Comparison of ENCODE assay signal across 8 mouse cellular contexts in genomic region chr3:101572174-101572626, GRCm38 (mm10). TPM values are rescaled to one million over a fixed set of nuclear protein-coding genes. Genes with fewer than 3 reads are reported as not detected.
DNase-seq lines count a peak whose midpoint lies in the region; ATAC-seq and TF ChIP-seq lines count a peak whose summit lies in the region.

No protein-coding gene starts in this region.

- no peaks in the 10 kb centered on the region for H3K9me3 ChIP-seq in lung, embryonic 14.5 days (ENCODE audit: low read depth, low read length)
- peaks cover 10% of the 10 kb centered on the region; the same call in 1 of the 2 replicates for H3K9me3 ChIP-seq in forebrain, embryonic 10.5 days
- H3K9me3 ChIP-seq in hindbrain, postnatal 0 days (ENCODE audit: low read length), result no peaks in the 10 kb centered on the region
- H3K9me3 ChIP-seq in midbrain, embryonic 12.5 days, result peaks cover 6% of the 10 kb centered on the region; the same call in 1 of the 2 replicates

- H3K9ac ChIP-seq in lung, embryonic 14.5 days, result no peak overlapping the region
- H3K9ac ChIP-seq in hindbrain, postnatal 0 days (replicated peaks; ENCODE audit: low read length), result no peak overlapping the region
- H3K9ac ChIP-seq in midbrain, embryonic 12.5 days (replicated peaks), result no peak overlapping the region

- TF ChIP-seq CTCF in lung, embryonic 14.5 days (IDR thresholded peaks at IDR 0.05; ENCODE audit: low read depth), result no peak
- no peak for TF ChIP-seq CTCF in lung, adult 2 months (IDR thresholded peaks at IDR 0.05; ENCODE audit: insufficient read depth, low read length)
- TF ChIP-seq CTCF in hindbrain, postnatal 0 days (IDR thresholded peaks at IDR 0.05; ENCODE audit: low read depth), result peak; percentile 18

- no peak for ATAC-seq in lung, embryonic 14.5 days (ENCODE audit: insufficient read depth)
- ATAC-seq in hindbrain, postnatal 0 days, result peak; percentile 78
- peak; percentile 69; the same call in 1 of the 2 replicates for ATAC-seq in midbrain, embryonic 12.5 days (ENCODE audit: low FRiP score, low read depth)

- H3K4me2 ChIP-seq in lung, embryonic 14.5 days, result no peak overlapping the region
- H3K4me2 ChIP-seq in hindbrain, postnatal 0 days (ENCODE audit: low read depth, low read length), result no peak overlapping the region
- no peak overlapping the region for H3K4me2 ChIP-seq in midbrain, embryonic 12.5 days (replicated peaks)

- WGBS in lung, embryonic 14.5 days, result 49% methylated on average over 7 of the region's 7 CpGs
- WGBS in lung, adult 2 months, result 70% methylated on average over 7 of the region's 7 CpGs
- WGBS in forebrain, embryonic 10.5 days, result 53% methylated on average over 7 of the region's 7 CpGs
- 17% methylated on average over 7 of the region's 7 CpGs for WGBS in hindbrain, postnatal 0 days
- 45% methylated on average over 7 of the region's 7 CpGs for WGBS in midbrain, embryonic 12.5 days

- peak overlapping the region; percentile 16; the same call in 1 of the 2 replicates for H3K27ac ChIP-seq in lung, embryonic 14.5 days (ENCODE audit: low read depth)
- peak overlapping the region; percentile 69 for H3K27ac ChIP-seq in forebrain, embryonic 10.5 days
- peak overlapping the region; percentile 42; the same call in 1 of the 2 replicates for H3K27ac ChIP-seq in hindbrain, postnatal 0 days
- H3K27ac ChIP-seq in midbrain, embryonic 12.5 days (replicated peaks), result peak overlapping the region; percentile 60

- intact Hi-C loops in left cerebral cortex, postnatal 14 days (cut with DNase I), result no loop called here

- TF ChIP-seq POLR2A in lung, adult 2 months (IDR thresholded peaks at IDR 0.05; ENCODE audit: borderline replicate concordance, extremely low read depth, low read depth, low read length), result no peak

- no peaks in the 10 kb centered on the region for H3K27me3 ChIP-seq in lung, embryonic 14.5 days (ENCODE audit: insufficient read depth, low read length)
- H3K27me3 ChIP-seq in forebrain, embryonic 10.5 days (ENCODE audit: poor library complexity, severe bottlenecking), result no peaks in the 10 kb centered on the region
- H3K27me3 ChIP-seq in hindbrain, postnatal 0 days (ENCODE audit: insufficient read depth, low read length), result no peaks in the 10 kb centered on the region
- peaks cover 23% of the 10 kb centered on the region for H3K27me3 ChIP-seq in midbrain, embryonic 12.5 days

- H3K36me3 ChIP-seq in lung, embryonic 14.5 days (ENCODE audit: insufficient read depth), result peaks cover 24% of the 10 kb centered on the region
- H3K36me3 ChIP-seq in forebrain, embryonic 10.5 days (replicated peaks), result peaks cover 33% of the 10 kb centered on the region
- H3K36me3 ChIP-seq in hindbrain, postnatal 0 days (ENCODE audit: insufficient read depth, low read length), result peaks cover 19% of the 10 kb centered on the region; the same call in 1 of the 2 replicates
- H3K36me3 ChIP-seq in midbrain, embryonic 12.5 days, result peaks cover 24% of the 10 kb centered on the region

- H3K4me3 ChIP-seq in lung, embryonic 14.5 days (ENCODE audit: low read depth, low read length), result no peak overlapping the region
- H3K4me3 ChIP-seq in lung, adult 2 months (replicated peaks; ENCODE audit: extremely low read depth, low read depth, low read length), result no peak overlapping the region
- H3K4me3 ChIP-seq in forebrain, embryonic 10.5 days, result no peak overlapping the region
- H3K4me3 ChIP-seq in hindbrain, postnatal 0 days (ENCODE audit: low read length), result no peak overlapping the region
- H3K4me3 ChIP-seq in midbrain, embryonic 12.5 days, result no peak overlapping the region

- no peak for DNase-seq in lung, embryonic 14.5 days
- no peak for DNase-seq in lung, adult 2 months
- peak; percentile 29 for DNase-seq in forebrain, embryonic 10.5 days (ENCODE audit: extremely low spot score, low spot score)
- peak; percentile 74 for DNase-seq in hindbrain, postnatal 0 days (ENCODE audit: low spot score)
- DNase-seq in liver, result no peak
- DNase-seq in spleen, postnatal 10 days (ENCODE audit: low spot score in 2 of 2), result no peak
- DNase-seq in left cerebral cortex, postnatal 14 days (ENCODE audit: low spot score in 2 of 2), result no peak

- no peaks in the 10 kb centered on the region for H3K4me1 ChIP-seq in lung, embryonic 14.5 days (ENCODE audit: insufficient read depth)
- H3K4me1 ChIP-seq in lung, adult 2 months (ENCODE audit: control insufficient read depth, insufficient read depth, low read length), result no peaks in the 10 kb centered on the region; the same call in 1 of the 2 replicates
- H3K4me1 ChIP-seq in forebrain, embryonic 10.5 days, result peaks cover 34% of the 10 kb centered on the region
- no peaks in the 10 kb centered on the region; the same call in 1 of the 2 replicates for H3K4me1 ChIP-seq in hindbrain, postnatal 0 days (ENCODE audit: insufficient read depth, low read length)
- peaks cover 21% of the 10 kb centered on the region for H3K4me1 ChIP-seq in midbrain, embryonic 12.5 days

RNA-seq across cellular contexts. Expression of gene Atp1a1, which starts 32.3 kb away (rescaled TPM):
- polyA plus RNA-seq in lung, embryonic 14.5 days (2014; fragmentation: Nextera tagmentation; extraction: Ambion mirVana), result 150 and 155 TPM in 2 replicates
- polyA plus RNA-seq in lung, adult 2 months (2012; rRNA removed), result 267 and 269 TPM in 2 replicates
- 42.8 and 48.2 TPM in 2 replicates for polyA plus RNA-seq in forebrain, embryonic 10.5 days (2016; fragmentation: Nextera tagmentation; extraction: Ambion mirVana)
- 244 and 264 TPM in 2 replicates for total RNA-seq in hindbrain, postnatal 0 days (2014; rRNA removed)
- 66.3 and 66.4 TPM in 2 replicates for polyA plus RNA-seq in hindbrain, postnatal 0 days (2015; fragmentation: Nextera tagmentation; extraction: Ambion mirVana)
- 46.3 and 50.9 TPM in 2 replicates for polyA plus RNA-seq in midbrain, embryonic 12.5 days (2016; fragmentation: Nextera tagmentation; extraction: Ambion mirVana)
- 1,000 to 10,000 TPM; 1,135 to 1,354 TPM for total RNA-seq in left cerebral cortex, postnatal 14 days (2021)

Comparison
In these comparisons a context has a peak if more than half of its experiments do, and no peak if none do; other contexts are left out.
1. DNase-seq: peak in forebrain, embryonic 10.5 days (single experiment) and hindbrain, postnatal 0 days (single experiment); none in lung, embryonic 14.5 days (single experiment), lung, adult 2 months (single experiment), liver (single experiment), spleen, postnatal 10 days (0 of 2) and left cerebral cortex, postnatal 14 days (0 of 2).
2. H3K27ac ChIP-seq: peak in every context shown above with its lines; median percentile 69 in forebrain, embryonic 10.5 days; 60 in midbrain, embryonic 12.5 days; 42 in hindbrain, postnatal 0 days; 16 in lung, embryonic 14.5 days.